8 mouse cellular contexts compared by ENCODE assay signal in genomic region chr17:80372989-80373725, GRCm38 (mm10). TPM values are rescaled to one million over a fixed set of nuclear protein-coding genes. Genes with fewer than 3 reads are reported as not detected.
DNase-seq lines count a peak whose midpoint lies in the region; ATAC-seq lines count a peak whose summit lies in the region.

Gm10190 (minus strand) TSS chr17:80373541.

- H3K9me3 ChIP-seq in hindbrain, embryonic 11.5 days (ENCODE audit: control insufficient read depth, low read length), result no peaks in the 10 kb centered on the region
- H3K9me3 ChIP-seq in lung, embryonic 15.5 days, result no peaks in the 10 kb centered on the region

- DNase-seq in T-cell, adult 2 months (ENCODE audit: low spot score), result peak; percentile 90
- peak; percentile 77 to 85 for DNase-seq in cerebellum, postnatal 36 days
- DNase-seq in frontal cortex, postnatal 14 days (ENCODE audit: low spot score in 2 of 2), result peak; percentile 76 to 82
- DNase-seq in hindbrain, embryonic 11.5 days (ENCODE audit: low spot score), result peak; percentile 91
- peak; percentile 92 for DNase-seq in layer of hippocampus, adult 9-11 months
- DNase-seq in ovary, adult 18-20 months (ENCODE audit: low spot score), result peak; percentile 87
- peak; percentile 83 to 84 for DNase-seq in thymus, adult 18-20 months

- peaks cover 4% of the 10 kb centered on the region; the same call in 1 of the 2 replicates for H3K4me1 ChIP-seq in hindbrain, embryonic 11.5 days (replicated peaks; ENCODE audit: control insufficient read depth, insufficient read depth, low read length)
- peaks cover 5% of the 10 kb centered on the region for H3K4me1 ChIP-seq in lung, embryonic 15.5 days

- H3K27ac ChIP-seq in hindbrain, embryonic 11.5 days (ENCODE audit: low read depth, low read length), result 0 out of 2 replicates have a peak within 1 kb of the TSS, but pooled peaks have one; percentile 13
- peak within 1 kb of the TSS; percentile 46 for H3K27ac ChIP-seq in lung, embryonic 15.5 days

- 6% methylated on average over 92 of the region's 102 CpGs for WGBS in hindbrain, embryonic 11.5 days
- 3% methylated on average over 95 of the region's 102 CpGs for WGBS in lung, embryonic 15.5 days

- H3K4me3 ChIP-seq in hindbrain, embryonic 11.5 days (ENCODE audit: low read depth, low read length), result peak within 1 kb of the TSS; percentile 42
- peak within 1 kb of the TSS; percentile 44 for H3K4me3 ChIP-seq in lung, embryonic 15.5 days

- peak within 1 kb of the TSS; percentile 71 for H3K4me2 ChIP-seq in hindbrain, embryonic 11.5 days (replicated peaks; ENCODE audit: low read depth, low read length)
- peak within 1 kb of the TSS; percentile 86 for H3K4me2 ChIP-seq in lung, embryonic 15.5 days

- peaks cover 3% of the 10 kb centered on the region; the same call in 1 of the 2 replicates for H3K27me3 ChIP-seq in hindbrain, embryonic 11.5 days (ENCODE audit: control insufficient read depth, insufficient read depth, low read length)
- no peaks in the 10 kb centered on the region; the same call in 1 of the 2 replicates for H3K27me3 ChIP-seq in lung, embryonic 15.5 days

- H3K9ac ChIP-seq in hindbrain, embryonic 11.5 days (ENCODE audit: low read depth, low read length), result peak within 1 kb of the TSS; percentile 73
- H3K9ac ChIP-seq in lung, embryonic 15.5 days, result peak within 1 kb of the TSS; percentile 57

- H3K36me3 ChIP-seq in hindbrain, embryonic 11.5 days (ENCODE audit: control insufficient read depth, insufficient read depth, low read length), result no peaks in the 10 kb centered on the region
- no peaks in the 10 kb centered on the region for H3K36me3 ChIP-seq in lung, embryonic 15.5 days

- peak; percentile 98 for ATAC-seq in hindbrain, embryonic 11.5 days (ENCODE audit: low FRiP score)
- ATAC-seq in lung, embryonic 15.5 days (ENCODE audit: borderline replicate concordance, extremely low read depth, low FRiP score, low TSS enrichment), result peak; percentile 99

RNA-seq across cellular contexts. Expression of gene Gm10190, which starts in this region (rescaled TPM):
- polyA plus RNA-seq in hindbrain, embryonic 11.5 days (2014; fragmentation: Nextera tagmentation; extraction: Ambion mirVana), result 1.8 and 1.9 TPM in 2 replicates
- polyA plus RNA-seq in lung, embryonic 15.5 days (2015; fragmentation: Nextera tagmentation; extraction: Ambion mirVana), result 1.2 and 2.0 TPM in 2 replicates

Comparison
In these comparisons a context has a peak if more than half of its experiments do, and no peak if none do; other contexts are left out.
1. Peak in every context shown above with its lines: DNase-seq, ATAC-seq, H3K4me3 ChIP-seq and H3K27ac ChIP-seq.